Mouse (Mus musculus): Measurements from ENCODE around the gene Hormad2. TPM values are rescaled to one million over a fixed set of nuclear protein-coding genes. Genes with fewer than 3 reads are reported as not detected.

Hormad2 gene
- polyA plus RNA-seq, 1 experiment from 2014 or later: 0.15 TPM

Other genes with a start within 250 kb of the Hormad2 start
- gene Castor1, start 222.9 kb downstream of the Hormad2 start, polyA plus RNA-seq (2016; fragmentation: Nextera tagmentation; extraction: Ambion mirVana): 2.2 and 2.4 TPM in 2 replicates
- not detected in 2 replicates for gene Osm, start 204.7 kb downstream of the Hormad2 start, polyA plus RNA-seq (2016; fragmentation: Nextera tagmentation; extraction: Ambion mirVana)
- 0.09 and 0.36 TPM in 2 replicates for gene Lif, start 183.5 kb downstream of the Hormad2 start, polyA plus RNA-seq (2016; fragmentation: Nextera tagmentation; extraction: Ambion mirVana)
- 28.2 and 29.2 TPM in 2 replicates for gene Mtmr3, start 153.8 kb upstream of the Hormad2 start, polyA plus RNA-seq (2016; fragmentation: Nextera tagmentation; extraction: Ambion mirVana)
- not detected in 2 replicates for gene Gm11032, start 179.0 kb upstream of the Hormad2 start, polyA plus RNA-seq (2016; fragmentation: Nextera tagmentation; extraction: Ambion mirVana)
- 42.2 and 43.0 TPM in 2 replicates for gene Ascc2, start 196.6 kb upstream of the Hormad2 start, polyA plus RNA-seq (2016; fragmentation: Nextera tagmentation; extraction: Ambion mirVana)

Measured in embryonic facial prominence, embryonic 10.5 days (tissue).